Mouse (Mus musculus) embryonic fibroblast, embryonic 13.5 days (primary cell): Measurements from ENCODE around the gene Ptpn7.

Source experiments
- CTCF ChIP-seq: IDR thresholded peaks from 2 replicates; pipeline ENCODE4 v1.5.1; 2011; ENCODE audit warnings: mild to moderate bottlenecking, control low read depth, low read length, moderate library complexity, borderline replicate concordance; ENCODE audit not compliant: insufficient read depth
- POLR2A ChIP-seq: IDR thresholded peaks from 2 replicates; pipeline ENCODE4 v1.6.1; 2011; ENCODE audit warnings: low read depth, mild to moderate bottlenecking, control low read depth, low read length, moderate library complexity

- TF ChIP-seq CTCF (no peak), POLR2A (no peak)
Measured at GRCm38 (mm10) chr1:135178863-135179262, 46.4 kb downstream of the Ptpn7 start.
